Mouse (Mus musculus): Measurements from ENCODE around the gene Gm8050.
"Not testable (repeated sequence)": the region's sequence is repeated elsewhere in the genome, so short reads cannot be mapped to it uniquely, and the experiment has no call there.

The Gm8050 gene

DNA sequence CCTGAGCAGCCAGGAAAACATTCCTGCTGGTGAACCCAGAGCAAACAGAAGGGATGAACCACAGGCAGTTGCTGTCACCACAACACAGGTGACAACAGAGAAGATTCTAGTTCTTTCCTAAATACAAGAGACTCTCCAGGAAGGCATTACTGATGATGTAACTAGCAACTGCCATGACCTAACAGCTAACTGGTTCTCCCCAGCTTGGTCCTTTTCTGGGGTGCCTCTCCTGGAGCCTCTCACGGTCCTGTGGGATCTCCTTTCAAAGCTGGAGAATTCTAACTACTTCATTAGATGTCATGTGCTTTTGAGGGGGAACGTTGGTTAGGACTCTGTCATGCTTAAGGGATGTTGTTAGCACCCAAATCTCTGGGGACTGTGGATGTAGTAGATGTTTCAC lies at the start of gene Gm8050:
Gene Gm8050, minus strand, starts transcription at position 101 of the 400 bp plus-strand sequence.
- DNase-seq, result not testable (repeated sequence)

DNA sequence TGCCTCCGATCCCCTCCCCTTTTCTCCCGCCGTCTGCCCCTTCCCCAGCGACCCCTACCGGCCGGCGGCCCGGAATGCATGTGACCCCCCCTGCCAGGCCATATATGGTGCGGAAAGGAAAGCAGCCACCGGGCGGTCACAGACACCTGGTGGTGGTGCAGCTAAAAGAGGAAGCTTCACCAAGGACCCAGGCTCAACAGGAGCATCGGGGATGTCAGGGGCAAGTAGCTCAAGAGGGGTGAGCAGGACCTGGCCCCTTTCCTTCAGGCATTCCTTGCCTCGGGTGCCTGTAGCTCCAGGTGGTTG lies 37.1 kb upstream of the Gm8050 start:
- DNase-seq, result peak; percentile 3 to 25

DNA sequence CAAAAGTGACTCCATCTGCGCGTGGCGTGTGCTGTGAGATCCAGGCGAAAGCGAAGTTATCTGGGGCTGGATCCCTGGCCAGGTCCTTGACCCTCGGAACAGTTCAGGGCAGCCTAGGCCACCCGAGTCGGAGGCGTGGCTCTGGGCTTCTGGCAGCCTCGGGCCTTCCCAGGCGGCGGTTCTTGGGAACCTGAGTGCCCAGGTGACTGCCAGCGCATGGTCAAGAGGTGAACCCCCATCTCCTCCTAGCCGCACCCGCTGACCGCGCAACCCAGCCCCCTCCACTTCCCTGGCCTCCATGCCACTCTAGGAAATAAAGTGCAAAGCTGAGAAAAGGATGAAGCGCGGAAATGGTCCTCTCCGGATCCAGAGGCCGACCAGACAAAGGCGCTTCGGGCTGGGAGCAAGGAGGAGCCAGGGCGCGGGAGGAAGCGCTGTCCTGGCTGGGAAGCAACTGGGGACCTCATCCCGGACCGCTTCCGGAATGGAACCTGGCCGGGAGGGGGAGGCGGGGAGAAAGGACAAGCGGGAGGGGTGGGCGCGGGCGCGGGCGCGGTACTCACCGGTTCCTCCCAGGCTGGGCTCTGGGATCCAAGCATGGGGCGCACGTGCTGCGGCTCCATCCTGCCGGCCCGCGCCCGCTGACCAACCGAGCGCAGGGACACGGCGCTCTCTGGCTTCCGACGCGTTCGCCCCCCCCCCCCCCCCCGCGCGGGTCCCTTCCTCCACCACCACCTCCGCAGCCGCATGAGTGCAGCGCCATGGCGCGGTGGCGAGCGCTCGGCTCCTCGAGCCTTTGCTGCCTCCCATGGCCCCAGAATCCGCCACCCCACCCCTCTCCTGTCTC lies 36.6 kb upstream of the Gm8050 start:
- peak; percentile 34 to 50 for DNase-seq

DNA sequence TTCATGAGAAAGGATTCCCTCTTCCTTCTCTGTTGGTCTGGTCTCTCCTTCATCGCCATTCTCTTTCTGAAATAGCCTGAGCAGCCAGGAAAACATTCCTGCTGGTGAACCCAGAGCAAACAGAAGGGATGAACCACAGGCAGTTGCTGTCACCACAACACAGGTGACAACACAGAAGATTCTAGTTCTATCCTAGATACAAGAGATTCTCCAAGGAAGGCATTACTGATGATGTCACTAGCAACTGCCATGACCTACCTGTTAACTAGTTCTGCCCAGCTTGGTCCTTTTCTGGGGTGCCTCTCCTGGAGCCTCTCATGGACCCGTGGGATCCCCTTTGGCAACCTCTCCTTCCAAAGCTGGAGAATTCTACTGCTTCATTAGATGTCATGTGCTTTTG lies 22.2 kb upstream of the Gm8050 start, which contains the start of gene Gm3636:
Gene Gm3636, minus strand, starts transcription at position 101 of the 400 bp plus-strand sequence.
- not testable (repeated sequence) for DNase-seq

DNA sequence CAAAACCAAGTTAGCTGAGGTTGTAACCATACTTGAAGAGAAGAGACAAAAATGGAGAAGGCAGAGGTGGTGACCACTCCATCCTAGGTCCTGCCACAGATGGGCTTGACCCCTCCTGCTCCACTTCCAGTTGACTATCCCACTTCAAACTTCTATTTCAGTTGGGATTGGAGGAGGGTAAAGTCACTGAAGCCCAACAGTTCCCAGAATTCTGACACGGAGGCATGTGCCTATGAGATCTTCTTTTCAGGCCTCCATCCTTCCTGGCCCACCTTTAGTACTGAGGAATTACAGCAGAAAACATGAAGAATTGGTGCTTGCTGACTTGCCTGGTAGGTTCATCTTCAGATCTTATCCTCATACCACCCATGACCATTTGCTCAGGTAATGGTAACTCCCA lies 36.0 kb downstream of the Gm8050 start, which contains the start of gene Gm10251:
Gene Gm10251, minus strand, starts transcription at position 101 of the 400 bp plus-strand sequence.
- not testable (repeated sequence) for DNase-seq

Measured in kidney, postnatal 4 days (tissue).